Mouse (Mus musculus): ENCODE data around the gene Ndufaf1. TPM values are rescaled to one million over a fixed set of nuclear protein-coding genes. Genes with fewer than 3 reads are reported as not detected.
"Not testable (repeated sequence)": the region's sequence is repeated elsewhere in the genome, so short reads cannot be mapped to it uniquely, and the experiment has no call there.

The Ndufaf1 gene
- 10 to 100 TPM; 66.3 to 68.9 TPM for total RNA-seq (2021)
- long read RNA-seq, experiment 1, transcript Ndufaf1-203 (5 exons, 1,308 nt), result minor isoform, 15 of 58 reads
- long read RNA-seq, experiment 1, transcript Ndufaf1-202 (5 exons, 1,478 nt), result major isoform, 30 of 58 reads
- long read RNA-seq, experiment 1, partial matches to known transcripts, result 8 of 58 reads
- long read RNA-seq, experiment 1, other reads (novel, unspliced or antisense), result 5 of 58 reads
- long read RNA-seq, experiment 2, transcript Ndufaf1-202 (5 exons, 1,478 nt), result minor isoform, 5 of 28 reads
- long read RNA-seq, experiment 2, transcript Ndufaf1-203 (5 exons, 1,308 nt), result major isoform, 14 of 28 reads
- long read RNA-seq, experiment 2, partial matches to known transcripts, result 8 of 28 reads
- long read RNA-seq, experiment 2, other reads (novel, unspliced or antisense), result 1 of 28 reads

DNA sequence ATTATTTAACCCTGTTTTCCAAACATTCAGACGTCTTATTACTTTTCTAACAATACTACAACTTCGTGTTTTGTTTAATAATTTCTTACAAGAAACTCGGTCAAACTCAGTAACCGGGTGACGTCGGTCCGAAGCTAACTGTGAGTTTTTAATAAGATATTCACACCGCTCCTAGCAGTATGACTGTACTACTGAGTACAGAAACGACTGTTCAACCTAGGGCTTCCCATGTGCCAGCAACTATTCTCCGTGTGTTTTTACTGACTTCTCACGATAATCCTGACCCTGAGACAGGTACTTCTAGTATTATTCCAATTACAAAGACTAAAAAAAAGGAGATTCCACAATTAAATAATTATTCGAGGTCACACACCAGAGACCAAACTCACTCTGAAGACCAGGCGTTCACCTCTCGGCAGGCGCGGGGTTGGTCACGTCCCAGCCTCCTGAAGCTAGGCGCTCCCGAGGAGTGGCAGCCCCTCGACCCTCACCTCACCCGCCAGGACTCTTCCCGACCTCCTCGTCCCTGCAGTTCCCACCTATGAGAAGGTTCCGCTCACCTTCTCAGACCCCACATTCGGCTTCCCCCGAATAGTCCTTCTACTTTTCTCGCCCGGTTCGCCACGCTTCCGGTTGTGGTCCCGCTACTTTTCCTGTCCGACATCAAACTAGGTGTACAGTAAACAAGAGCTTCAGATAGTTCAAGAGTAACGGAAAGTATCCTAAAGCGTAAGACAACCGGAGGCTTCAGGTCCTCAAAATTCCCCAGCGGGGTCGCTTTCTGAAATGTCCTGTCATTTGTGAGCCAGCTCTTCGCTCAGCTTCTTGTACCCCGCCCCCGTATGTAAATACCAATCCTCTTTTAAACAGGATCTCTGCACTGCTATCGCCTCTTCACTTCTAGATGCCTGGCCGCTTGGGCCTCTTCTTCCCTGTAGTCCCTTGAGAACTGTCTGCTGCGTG is at the start of gene Ndufaf1:
Ndufaf1 (minus strand) TSS at position 608 of the 963 bp plus-strand sequence.
- DNase-seq, result peak; percentile 85 to 95

DNA sequence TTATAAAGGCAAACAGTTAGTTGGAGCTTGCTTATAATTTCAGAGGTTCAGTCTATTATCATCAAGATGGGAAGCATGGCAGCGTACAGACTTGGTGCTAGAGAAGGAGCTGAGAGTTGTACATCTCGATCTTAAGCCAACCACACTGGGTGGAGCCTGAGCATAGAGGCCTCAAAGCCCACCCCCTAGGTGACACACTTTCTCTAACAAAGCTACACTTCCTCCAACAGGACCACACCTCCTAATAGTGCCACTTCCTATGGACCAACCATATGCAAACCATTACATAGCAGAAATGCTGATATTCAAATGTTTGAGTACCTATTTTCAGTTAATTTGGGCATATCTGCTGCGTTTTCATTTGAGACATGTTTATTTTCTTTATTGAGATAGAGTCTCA is 47.4 kb upstream of the Ndufaf1 start:
- DNase-seq, result no peak

DNA sequence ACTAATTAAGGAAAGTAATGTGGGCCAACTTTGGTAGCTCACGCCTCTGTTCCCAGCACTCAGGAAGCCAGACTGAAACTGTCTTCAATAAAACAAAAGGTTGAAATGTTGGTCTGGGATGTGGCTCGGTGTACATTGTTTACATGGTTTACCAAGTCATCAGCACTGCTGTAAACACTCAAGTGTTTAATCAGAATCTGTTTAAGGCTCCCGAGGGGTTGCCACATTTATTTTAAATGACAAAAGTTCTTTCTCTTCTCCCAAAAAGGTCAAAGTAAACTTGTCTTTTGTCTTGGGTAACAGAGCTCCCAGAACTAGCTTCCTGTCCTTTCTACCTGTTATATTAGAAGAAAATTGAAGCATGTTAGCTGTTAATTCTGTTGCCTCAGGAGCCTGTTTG is 45.0 kb upstream of the Ndufaf1 start:
- DNase-seq, result no peak

DNA sequence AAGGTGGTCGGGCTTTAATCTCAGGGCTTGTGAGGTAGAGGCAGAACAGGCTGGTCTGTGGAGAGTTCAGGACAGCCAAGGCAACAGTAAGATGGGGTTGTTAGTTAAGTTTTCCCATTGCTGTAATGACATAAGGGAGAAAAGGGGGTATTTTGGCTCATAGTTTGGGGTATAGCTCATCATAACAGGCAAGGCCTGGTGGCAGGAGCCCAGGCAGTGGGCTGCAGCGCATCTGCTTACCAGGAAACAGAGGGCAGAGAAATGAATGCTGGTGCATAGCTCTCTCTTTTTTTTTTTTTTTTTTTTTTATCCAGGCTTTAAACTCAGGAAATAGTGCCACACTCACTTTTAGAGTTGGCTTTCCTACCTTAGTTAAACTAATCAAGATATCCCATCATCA is 40.5 kb upstream of the Ndufaf1 start:
- DNase-seq, result no peak

DNA sequence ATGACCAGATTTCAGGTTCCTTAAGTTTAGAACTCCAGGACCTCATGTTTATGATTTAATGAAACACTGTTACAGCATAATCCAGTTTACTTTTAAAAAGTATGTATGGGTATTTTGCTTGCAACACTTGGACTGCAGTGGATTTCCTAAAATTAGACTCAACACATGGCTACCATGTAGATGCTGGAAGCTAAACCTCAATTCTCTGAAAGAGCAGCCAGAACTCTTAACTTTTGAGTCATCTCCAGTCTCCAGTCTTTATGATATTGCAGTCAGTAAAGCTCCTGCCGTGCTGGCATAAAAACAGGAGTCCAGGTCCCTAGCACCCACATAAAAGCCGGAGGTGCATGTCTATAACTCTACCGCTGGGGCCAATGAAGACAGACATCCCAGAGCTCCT is 37.3 kb upstream of the Ndufaf1 start:
- DNase-seq, result no peak

DNA sequence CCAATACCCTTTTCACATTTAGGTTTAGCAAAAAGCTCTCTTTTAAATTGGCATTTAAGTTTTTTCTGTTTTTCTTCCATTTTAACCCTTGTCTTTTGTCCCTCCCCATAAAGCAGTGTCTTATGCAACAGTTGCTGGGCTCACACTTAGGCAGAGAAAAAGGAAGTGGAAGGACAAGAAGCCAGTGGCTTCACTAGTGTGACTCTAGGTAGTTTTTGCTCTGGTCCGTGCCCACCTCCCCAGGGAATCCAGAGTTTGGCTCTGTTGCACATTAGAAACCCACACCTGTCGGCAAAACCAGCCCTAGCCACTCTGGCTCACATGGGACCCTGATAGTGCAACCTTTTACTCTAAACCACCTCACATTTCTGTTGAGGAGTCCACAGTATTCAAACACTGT is 35.8 kb upstream of the Ndufaf1 start:
- no peak for DNase-seq

DNA sequence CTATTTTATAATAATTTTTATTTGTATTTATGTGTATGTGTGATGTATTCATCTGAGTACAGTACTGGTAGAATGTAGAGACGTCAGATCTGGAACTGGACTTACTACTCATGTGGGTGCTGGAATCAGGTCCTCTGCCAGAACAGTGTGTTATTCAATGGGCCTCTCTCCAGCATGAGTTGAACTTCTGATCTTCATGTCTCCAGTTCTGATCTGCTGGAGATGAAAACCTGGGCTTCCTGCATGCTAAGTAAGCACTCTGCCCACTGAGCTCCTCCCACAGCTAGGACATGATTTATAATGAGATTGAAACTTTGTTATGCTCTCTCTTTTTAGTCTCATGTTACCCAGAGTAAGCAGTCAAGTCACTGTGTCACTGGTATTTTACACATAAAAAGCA is 33.5 kb upstream of the Ndufaf1 start:
- DNase-seq, result no peak

DNA sequence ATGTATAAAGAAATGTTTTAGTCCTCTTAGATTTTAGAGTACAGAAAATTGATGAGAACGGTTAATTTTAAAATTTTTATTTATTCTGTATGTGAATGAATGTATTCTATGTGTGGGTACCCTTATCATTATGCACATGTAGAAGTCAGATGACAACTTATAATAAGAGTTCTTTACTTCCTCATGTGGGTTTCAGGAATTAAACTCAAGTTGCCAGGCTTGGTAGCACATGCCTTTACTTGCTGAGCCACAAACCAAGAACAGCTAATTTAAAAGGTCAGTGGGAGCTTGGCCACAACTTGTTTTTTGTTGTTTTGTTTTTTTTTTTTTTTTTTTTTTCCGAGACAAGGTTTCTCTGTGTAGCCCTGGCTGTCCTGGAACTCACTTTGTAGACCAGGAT is 32.2 kb upstream of the Ndufaf1 start:
- no peak for DNase-seq

DNA sequence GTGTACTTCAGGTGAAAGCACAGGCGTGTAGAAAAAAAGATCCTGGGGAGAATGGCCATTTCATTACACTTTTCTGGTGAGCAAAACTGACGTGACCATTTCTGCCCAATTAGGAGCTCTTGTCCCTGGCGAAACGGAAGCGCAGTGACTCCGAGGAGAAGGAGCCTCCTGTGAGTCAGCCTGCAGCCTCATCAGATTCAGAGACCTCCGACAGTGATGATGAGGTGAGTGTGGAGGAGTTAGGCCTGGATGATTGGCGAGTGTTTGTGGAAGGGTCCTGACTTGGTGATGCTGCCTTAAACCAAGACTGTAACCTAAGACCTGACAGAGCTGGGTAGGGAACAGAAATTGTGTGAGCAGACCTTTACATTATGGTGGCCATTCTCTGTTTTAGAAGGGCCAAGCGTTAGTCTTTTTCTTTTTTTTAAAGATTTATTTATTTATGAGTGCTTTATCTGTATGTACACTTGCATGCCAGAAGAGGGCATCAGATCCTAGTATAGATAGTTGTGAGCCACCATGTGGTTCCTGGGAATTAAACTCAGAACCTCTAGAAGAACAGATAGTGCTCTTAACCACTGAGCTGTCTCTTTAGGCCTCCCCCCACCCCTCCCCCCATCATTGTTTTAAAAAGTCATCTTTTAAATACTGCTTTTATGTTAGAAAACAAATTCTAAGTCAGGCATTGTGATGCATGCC is 29.5 kb upstream of the Ndufaf1 start:
- DNase-seq, result no peak

DNA sequence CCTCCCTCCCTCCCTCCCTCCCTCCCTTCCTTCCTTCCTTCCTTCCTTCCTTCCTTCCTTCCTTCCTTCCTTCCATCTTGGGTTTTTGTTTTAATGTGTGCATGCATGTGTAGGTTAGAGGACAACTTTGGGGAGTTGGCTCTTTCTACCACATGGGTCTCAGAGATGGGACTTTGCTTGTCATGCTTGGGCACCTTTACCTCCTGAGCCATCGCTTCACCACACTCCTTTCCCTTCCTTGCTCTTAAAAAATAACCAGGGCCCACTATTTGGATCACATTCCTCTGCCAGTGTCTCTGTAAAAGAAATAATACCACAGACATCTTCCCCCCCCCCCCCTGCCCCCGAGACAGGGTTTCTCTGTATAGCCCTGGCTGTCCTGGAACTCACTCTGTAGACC is 21.1 kb upstream of the Ndufaf1 start:
- no peak for DNase-seq

DNA sequence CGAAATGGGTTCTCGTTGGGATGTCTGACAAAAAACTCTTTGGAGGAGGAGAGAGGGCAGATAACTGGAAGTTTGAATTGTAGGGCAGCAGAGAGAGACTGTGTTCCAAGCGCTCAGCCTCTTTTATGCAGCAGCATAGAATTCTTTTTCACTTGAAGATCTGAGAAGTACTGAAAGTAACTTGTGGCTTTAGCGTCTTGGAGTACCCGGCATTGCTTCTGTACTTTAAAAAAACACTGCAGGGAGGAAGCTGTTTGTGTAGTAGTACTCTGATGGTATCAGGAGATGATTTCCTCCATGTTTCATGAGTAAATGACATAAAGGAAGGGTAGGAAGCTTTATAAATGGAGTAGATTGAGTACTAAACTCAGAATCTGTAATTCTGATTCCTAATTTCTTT is 13.2 kb upstream of the Ndufaf1 start:
- no peak for DNase-seq

DNA sequence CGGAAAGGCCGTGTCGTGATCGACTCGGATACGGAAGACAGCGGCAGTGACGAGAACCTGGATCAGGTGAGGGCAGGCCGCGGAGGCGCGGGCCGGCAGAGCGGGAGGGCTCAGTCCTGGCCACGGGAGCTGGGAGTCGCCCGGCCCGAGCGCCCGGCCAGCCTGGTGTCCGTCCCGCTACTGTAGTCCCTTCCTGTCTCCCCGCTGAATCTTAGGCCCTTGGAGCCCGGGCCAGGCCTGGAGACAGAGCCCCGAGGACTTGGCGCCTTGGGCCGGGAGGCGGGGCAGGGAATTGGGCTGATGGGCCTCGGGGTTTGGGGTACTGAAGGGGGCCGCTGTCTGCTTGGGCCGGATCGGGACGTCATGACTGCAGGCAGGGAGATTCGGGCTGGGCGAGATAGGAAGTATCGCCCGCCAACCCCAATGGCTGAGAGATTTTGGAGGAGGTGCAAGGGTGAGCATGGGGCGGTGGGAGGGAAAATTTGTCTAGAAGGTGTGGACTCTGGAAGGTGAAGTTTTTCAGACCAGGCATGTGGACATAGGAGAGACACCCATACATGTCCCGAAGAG is 12.7 kb upstream of the Ndufaf1 start:
- DNase-seq, result no peak

DNA sequence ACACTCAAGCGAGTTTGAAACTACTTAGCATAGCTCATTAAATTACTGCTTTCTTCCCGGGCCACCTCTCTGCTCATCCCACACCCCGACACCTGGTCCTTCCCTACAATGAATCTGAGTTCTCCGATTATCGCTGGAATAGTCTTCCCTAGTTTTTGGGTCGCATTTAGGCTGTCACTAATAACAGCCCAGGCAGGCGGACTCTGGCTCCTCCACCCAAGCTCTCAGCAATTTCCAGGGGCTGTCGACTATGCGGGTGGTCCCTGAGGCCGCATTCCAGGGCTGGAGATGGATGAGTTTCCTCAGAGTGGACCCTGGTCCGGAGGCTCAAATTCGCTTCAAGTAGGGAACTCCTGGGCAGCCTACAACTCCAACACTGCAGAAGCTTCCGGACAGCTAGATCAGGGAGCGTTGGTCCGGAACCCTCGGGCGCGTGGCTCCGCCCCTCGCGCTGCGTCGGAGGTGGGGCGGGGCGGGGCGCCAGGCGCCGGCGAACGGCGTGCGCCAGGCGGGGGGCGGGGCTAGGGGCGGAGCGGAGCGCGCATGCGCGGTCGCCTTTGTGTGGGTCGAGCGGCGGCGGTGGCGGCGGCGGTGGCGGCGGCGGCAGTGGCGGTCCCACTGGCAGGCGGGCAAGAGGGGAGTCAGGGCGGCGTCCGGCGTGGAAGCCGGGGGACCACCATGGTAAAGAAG is 12.0 kb upstream of the Ndufaf1 start, which contains the start of gene Rtf1:
Rtf1 (plus strand) TSS at position 544 of the 690 bp plus-strand sequence.
- peak; percentile 94 for DNase-seq

DNA sequence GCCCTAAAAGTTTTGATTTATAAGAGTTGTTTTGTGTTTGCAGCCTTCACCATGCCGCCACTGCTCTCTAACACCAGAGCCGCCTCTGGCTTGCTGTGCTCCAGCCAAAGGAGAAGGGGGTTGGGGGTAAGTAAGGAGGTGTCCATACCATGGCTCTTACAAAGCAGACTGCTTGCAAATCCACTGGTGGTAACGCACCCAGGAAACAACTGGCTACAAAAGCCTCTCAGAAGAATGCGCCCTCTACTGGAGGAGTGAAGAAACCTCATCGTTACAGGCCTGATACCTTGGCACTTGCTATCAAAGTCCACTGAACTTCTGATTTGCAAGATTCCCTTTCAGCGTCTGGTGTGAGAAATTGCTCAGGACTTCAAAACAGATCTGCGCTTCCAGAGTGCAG is 6.4 kb upstream of the Ndufaf1 start:
- DNase-seq, result peak in 1 of 2 experiments; percentile 24

DNA sequence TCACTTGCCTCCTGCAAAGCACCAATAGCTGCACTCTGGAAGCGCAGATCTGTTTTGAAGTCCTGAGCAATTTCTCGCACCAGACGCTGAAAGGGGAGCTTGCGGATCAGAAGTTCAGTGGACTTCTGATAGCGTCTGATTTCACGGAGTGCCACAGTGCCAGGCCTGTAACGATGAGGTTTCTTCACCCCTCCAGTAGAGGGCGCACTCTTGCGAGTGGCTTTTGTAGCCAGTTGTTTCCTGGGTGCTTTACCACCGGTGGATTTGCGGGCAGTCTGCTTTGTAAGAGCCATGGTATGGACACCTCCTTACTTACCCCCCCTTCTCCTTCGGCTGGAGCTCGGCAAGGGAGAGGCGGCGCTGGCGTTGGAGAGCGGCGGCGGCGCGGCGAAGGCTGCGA is 3.1 kb upstream of the Ndufaf1 start:
- not testable (repeated sequence) for DNase-seq

DNA sequence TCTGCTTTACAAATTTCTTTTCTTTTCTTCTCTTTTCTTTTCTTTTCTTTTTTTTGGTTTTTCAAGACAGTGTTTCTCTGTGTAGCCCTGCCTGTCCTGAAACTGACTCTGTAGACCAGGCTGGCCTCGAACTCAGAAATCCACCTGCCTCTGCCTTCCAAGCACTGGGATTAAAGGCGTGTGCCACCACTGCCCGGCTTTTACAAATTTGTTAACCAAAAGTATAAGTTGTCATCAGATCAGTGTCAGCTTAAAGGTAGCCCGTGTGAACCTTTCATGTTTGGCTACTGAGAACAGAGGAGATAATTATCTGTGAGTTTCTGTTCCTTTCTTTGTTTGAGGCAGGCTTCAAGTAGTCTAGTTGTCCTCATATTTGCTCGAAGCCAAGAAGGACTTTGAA is 18.4 kb downstream of the Ndufaf1 start:
- no peak for DNase-seq

DNA sequence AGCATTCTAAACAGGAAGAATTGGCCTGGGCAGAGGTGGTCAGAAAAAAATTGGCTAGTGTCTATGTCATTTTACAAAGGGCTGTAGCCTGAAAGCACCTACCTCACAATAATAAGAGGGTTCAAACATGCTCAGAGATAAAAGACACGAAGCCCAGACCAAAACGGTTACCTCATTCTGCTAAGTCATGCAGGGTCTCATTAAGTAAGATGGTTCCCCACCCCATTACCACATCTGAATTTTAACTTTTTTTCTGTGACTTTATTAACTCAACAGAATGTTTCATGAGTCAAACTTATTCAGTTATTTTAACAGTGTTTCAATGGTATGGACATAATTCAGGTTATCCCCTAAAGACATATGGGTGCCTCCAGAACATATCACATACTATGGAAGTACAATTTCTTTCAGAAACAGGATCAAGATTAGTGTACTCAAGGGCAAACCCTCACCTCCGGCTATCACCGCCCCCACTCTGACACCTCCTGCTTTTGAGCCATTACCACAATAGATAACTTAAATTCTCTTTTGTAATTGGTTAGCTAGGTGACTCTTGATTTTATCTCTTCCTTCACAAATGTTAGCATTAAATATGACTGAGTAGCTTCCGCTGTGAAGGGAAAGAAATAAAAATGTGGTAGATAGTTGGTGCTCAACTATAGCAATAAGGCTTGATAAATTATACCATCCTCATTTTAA is 21.3 kb downstream of the Ndufaf1 start:
- no peak for DNase-seq

DNA sequence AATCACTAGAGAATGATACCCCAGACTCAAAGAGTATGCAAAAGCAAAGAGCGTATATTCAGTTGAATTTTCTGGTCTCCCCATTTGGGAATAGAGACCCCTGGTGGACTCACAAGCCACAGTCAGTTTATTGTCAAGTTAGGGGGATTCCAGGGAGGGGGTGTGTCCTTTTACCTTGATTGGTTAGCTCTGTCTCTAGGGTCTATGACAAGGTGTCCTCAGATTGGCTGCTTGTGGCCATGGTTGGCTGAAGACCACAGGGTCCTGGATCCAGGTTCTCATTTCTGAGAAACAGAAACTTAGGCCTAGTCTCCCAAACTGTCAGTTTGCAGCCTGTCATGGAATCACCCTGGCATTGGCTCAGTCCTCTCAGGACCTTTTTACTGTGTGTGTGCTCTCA is 25.8 kb downstream of the Ndufaf1 start:
- DNase-seq, result no peak

DNA sequence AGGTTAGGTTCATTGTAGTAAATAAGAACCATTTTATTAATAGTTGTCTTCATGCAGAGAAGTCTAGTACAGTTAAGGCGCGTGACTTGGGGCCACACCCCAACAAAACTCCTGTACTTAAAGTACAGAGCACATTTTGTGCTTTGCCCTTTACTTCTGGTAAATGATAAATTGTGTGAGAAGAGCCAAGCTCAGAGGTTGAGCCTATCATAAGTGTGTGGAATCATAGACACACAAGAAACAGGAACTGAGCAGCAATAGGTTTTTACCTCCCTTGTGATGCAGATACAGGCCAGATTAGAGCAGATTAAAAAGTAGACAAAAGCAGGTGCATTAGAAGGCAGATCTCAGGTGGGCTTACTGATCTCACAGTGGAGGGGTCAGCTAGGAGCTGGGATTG is 41.3 kb downstream of the Ndufaf1 start:
- DNase-seq, result no peak

DNA sequence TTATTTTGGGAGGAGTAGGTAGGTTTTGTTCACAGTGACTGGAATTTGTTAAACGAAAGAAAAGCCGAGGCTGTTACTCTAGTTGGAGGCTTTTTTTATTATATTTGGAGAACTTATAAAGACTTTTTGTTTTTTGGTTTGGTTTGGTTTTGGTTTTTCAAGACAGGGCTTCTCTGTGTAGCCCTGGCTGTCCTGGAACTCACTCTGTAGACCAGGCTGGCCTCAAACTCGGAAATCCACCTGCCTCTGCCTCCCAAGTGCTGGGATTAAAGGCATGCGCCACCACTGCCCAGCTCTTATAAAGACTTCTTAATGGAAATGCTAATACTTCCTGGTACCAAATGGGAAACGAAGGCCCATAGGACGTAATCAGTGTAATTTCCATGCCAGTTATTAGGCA is 43.6 kb downstream of the Ndufaf1 start:
- DNase-seq, result not testable (repeated sequence)
